Mouse (Mus musculus) lung, embryonic 16.5 days (tissue): ENCODE results near the gene Ssna1. TPM values are rescaled to one million over a fixed set of nuclear protein-coding genes. Genes with fewer than 3 reads are reported as not detected.
A peak's percentile ranks its signal among the peaks of the same experiment; 100 is the strongest.

Experiments used
- ATAC-seq: fragments of 200-750 bp; cut with Nextera tagmentation; 2 replicates; pipeline ENCODE4 v1.8.0; 2017; ENCODE audit warnings: low read depth, mild to moderate bottlenecking, moderate library complexity
- H3K27ac ChIP-seq: fragments of 300-500 bp; sonication (generic); 2 replicates; pipeline ENCODE4 v1.5.1; 2014; ENCODE audit warnings: mild to moderate bottlenecking, control low read depth, low read length
- H3K27me3 ChIP-seq: fragments of 300-500 bp; sonication (generic); 2 replicates; pipeline ENCODE4 v1.6.1; 2014; ENCODE audit warnings: low read depth, low read length, mixed read lengths; ENCODE audit not compliant: control insufficient read depth, insufficient read depth
- H3K36me3 ChIP-seq: fragments of 300-500 bp; sonication (generic); 2 replicates; pipeline ENCODE4 v1.6.1; 2014; ENCODE audit warnings: low read length; ENCODE audit not compliant: control insufficient read depth, insufficient read depth
- H3K4me1 ChIP-seq: fragments of 300-500 bp; sonication (generic); replicated peaks from 2 replicates; pipeline ENCODE4 v1.6.1; 2014; ENCODE audit warnings: low read length, mixed read lengths; ENCODE audit not compliant: control insufficient read depth, insufficient read depth
- H3K4me2 ChIP-seq: fragments of 300-500 bp; sonication (generic); 2 replicates; pipeline ENCODE4 v1.6.1; 2014; ENCODE audit warnings: low read depth, low read length, control low read depth
- H3K4me3 ChIP-seq: fragments of 300-500 bp; sonication (generic); 2 replicates; pipeline ENCODE4 v1.5.1; 2014; ENCODE audit warnings: mild to moderate bottlenecking, low read length, control low read depth
- H3K9ac ChIP-seq: fragments of 300-500 bp; sonication (generic); 2 replicates; pipeline ENCODE4 v1.6.1; 2014; ENCODE audit warnings: low read length, control low read depth
- H3K9me3 ChIP-seq: fragments of 300-500 bp; sonication (generic); 2 replicates; pipeline ENCODE4 v1.6.1; 2016; ENCODE audit warnings: low read length; ENCODE audit not compliant: control insufficient read depth
- WGBS: fragments of 180-500 bp; shearing (Covaris S2); extraction: QIAGEN DNeasy Blood & Tissue Kit; methylation state at CpG from one replicate; pipeline ENCODE4 v1.1.7; 2014; 5-methylcytosine and 5-hydroxymethylcytosine counted together
- polyA plus RNA-seq: library from polyadenylated mRNA; unstranded; fragments of >200 nt; fragmentation: Nextera tagmentation; extraction: Ambion mirVana; gene quantifications from 2 replicates; pipeline ENCODE4 v1.2.1, GENCODE M21; 2015

Gene Ssna1
- polyA plus RNA-seq, 1 experiment from 2014 or later, result 219 TPM

GRCm38 (mm10) chr2:25291184-25292053, 19.2 kb upstream of the Ssna1 start:
- peaks cover 24% of the 10 kb centered on the region for H3K4me1 ChIP-seq
- peak overlapping the region; percentile 42 for H3K4me3 ChIP-seq
- ATAC-seq, result no peak
- H3K27ac ChIP-seq, result no peak overlapping the region
- WGBS, result 10% methylated on average over 32 of the region's 32 CpGs
- no peaks in the 10 kb centered on the region for H3K36me3 ChIP-seq
- peak overlapping the region; percentile 57 for H3K4me2 ChIP-seq
- no peaks in the 10 kb centered on the region for H3K9me3 ChIP-seq
- peaks cover 50% of the 10 kb centered on the region for H3K27me3 ChIP-seq
- peak overlapping the region; percentile 60 for H3K9ac ChIP-seq

- Histone ChIP-seq H3K4me2 (peak overlapping the region; percentile 47), H3K4me3 (peak overlapping the region; percentile 42), H3K27me3 (peaks cover 46% of the 10 kb centered on the region), H3K27ac (no peak overlapping the region), H3K36me3 (peaks cover 1% of the 10 kb centered on the region), H3K4me1 (peaks cover 29% of the 10 kb centered on the region), H3K9me3 (no peaks in the 10 kb centered on the region), H3K9ac (peak overlapping the region; percentile 24; the same call in 1 of the 2 replicates)
- whole genome bisulfite sequencing, result 2% methylated on average over 18 of the region's 18 CpGs
- ATAC-seq, result no peak
Measured at GRCm38 (mm10) chr2:25290816-25291130, 18.5 kb upstream of the Ssna1 start.

- Histone ChIP-seq H3K36me3 (peaks cover 7% of the 10 kb centered on the region), H3K9ac (peak overlapping the region; percentile 46; the same call in 1 of the 2 replicates), H3K4me3 (peak overlapping the region; percentile 42), H3K4me1 (peaks cover 29% of the 10 kb centered on the region), H3K27me3 (peaks cover 46% of the 10 kb centered on the region), H3K9me3 (no peaks in the 10 kb centered on the region), H3K27ac (no peak overlapping the region), H3K4me2 (peak overlapping the region; percentile 47)
- WGBS, result 2% methylated on average over 54 of the region's 54 CpGs
- no peak for ATAC-seq
Measured at GRCm38 (mm10) chr2:25290101-25290815, 18.0 kb upstream of the Ssna1 start.

- Histone ChIP-seq H3K4me1 (peaks cover 29% of the 10 kb centered on the region), H3K4me2 (peak within 1 kb of the TSS; percentile 47), H3K9me3 (no peaks in the 10 kb centered on the region), H3K27ac (0 out of 2 replicates have a peak within 1 kb of the TSS, but pooled peaks have one; percentile 4), H3K4me3 (peak within 1 kb of the TSS; percentile 42), H3K36me3 (peaks cover 13% of the 10 kb centered on the region), H3K27me3 (peaks cover 46% of the 10 kb centered on the region), H3K9ac (peak within 1 kb of the TSS; percentile 46; the same call in 1 of the 2 replicates)
- WGBS, result 8% methylated on average over 11 of the region's 11 CpGs
- ATAC-seq, result no peak
Measured at GRCm38 (mm10) chr2:25289651-25290050, 17.4 kb upstream of the Ssna1 start, which contains the start of gene Lrrc26. Gene Lrrc26 (plus strand): TSS chr2:25289915.

GRCm38 (mm10) chr2:25288734-25289345, 16.6 kb upstream of the Ssna1 start:
- Histone ChIP-seq H3K27me3 (peaks cover 46% of the 10 kb centered on the region), H3K9me3 (no peaks in the 10 kb centered on the region), H3K36me3 (peaks cover 20% of the 10 kb centered on the region), H3K4me3 (no peak overlapping the region), H3K27ac (no peak overlapping the region), H3K9ac (no peak overlapping the region), H3K4me1 (peaks cover 29% of the 10 kb centered on the region), H3K4me2 (no peak overlapping the region)
- 77% methylated on average over 7 of the region's 7 CpGs for WGBS
- ATAC-seq, result no peak

GRCm38 (mm10) chr2:25287927-25288649, 15.8 kb upstream of the Ssna1 start, which contains the start of gene Tmem210:
Gene Tmem210 (plus strand): TSS chr2:25288145.
- Histone ChIP-seq H3K27me3 (peaks cover 44% of the 10 kb centered on the region), H3K36me3 (peaks cover 25% of the 10 kb centered on the region), H3K9ac (no peak within 1 kb of the TSS), H3K4me1 (peaks cover 29% of the 10 kb centered on the region), H3K27ac (peak within 1 kb of the TSS; percentile 92), H3K4me2 (peak within 1 kb of the TSS; percentile 30), H3K4me3 (no peak within 1 kb of the TSS), H3K9me3 (no peaks in the 10 kb centered on the region)
- ATAC-seq, result no peak
- 82% methylated on average over 6 of the region's 6 CpGs for WGBS

- Histone ChIP-seq H3K4me2 (peak overlapping the region; percentile 30), H3K4me1 (peaks cover 22% of the 10 kb centered on the region), H3K9ac (no peak overlapping the region), H3K9me3 (no peaks in the 10 kb centered on the region), H3K4me3 (no peak overlapping the region), H3K36me3 (peaks cover 29% of the 10 kb centered on the region), H3K27me3 (peaks cover 36% of the 10 kb centered on the region), H3K27ac (peak overlapping the region; percentile 92)
- peak; percentile 76 for ATAC-seq
- WGBS, result 34% methylated on average over 7 of the region's 7 CpGs
Measured at GRCm38 (mm10) chr2:25286837-25287636, 14.8 kb upstream of the Ssna1 start.

- Histone ChIP-seq H3K27me3 (peaks cover 29% of the 10 kb centered on the region), H3K4me3 (no peak overlapping the region), H3K4me2 (peak overlapping the region; percentile 30; the same call in 1 of the 2 replicates), H3K36me3 (peaks cover 33% of the 10 kb centered on the region), H3K9me3 (no peaks in the 10 kb centered on the region), H3K4me1 (peaks cover 21% of the 10 kb centered on the region), H3K27ac (peak overlapping the region; percentile 92), H3K9ac (peak overlapping the region; percentile 43; the same call in 1 of the 2 replicates)
- peak; percentile 16; the same call in 1 of the 2 replicates for ATAC-seq
- 68% methylated on average over 1 of the region's 1 CpGs for WGBS
Measured at GRCm38 (mm10) chr2:25286314-25286713, 14.1 kb upstream of the Ssna1 start.
